Mouse (Mus musculus): ENCODE measurements around the gene Tprn.
"Not testable (repeated sequence)": the region's sequence is repeated elsewhere in the genome, so short reads cannot be mapped to it uniquely, and the experiment has no call there.

Gene Tprn

DNA sequence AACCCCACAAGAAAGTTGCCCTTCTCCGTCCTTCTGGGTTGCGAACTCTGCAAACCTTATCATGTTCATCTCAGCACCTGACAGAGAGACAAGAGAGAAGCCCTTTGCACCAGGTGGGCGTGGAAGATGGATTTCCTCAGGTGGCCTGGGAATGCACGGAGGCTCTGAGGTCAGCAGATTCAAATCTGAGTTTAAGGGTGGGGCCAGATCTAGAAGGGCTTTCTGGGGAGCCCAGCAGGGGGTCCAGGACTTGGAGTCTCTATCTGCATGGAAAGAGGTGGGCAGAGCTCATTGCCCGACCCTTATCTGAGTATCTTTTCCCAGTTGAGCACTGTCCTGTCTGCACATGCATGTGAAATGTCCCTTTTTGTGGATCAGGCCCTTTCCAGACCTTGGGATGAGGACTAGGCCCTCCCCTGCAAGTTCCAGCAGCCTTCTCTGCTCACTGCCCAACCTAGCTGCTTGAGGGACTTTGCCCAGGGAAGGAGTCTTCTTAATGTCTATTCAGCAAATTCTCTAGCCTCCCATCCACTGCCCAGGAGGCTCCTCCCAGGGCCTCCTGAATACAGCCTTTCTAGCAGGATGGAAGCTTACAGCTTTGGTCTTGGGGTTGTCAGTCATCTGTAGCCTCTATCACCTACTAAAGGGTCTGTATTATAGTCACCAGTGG is 27.7 kb upstream of the Tprn start:
- ATAC-seq (ENCODE audit: insufficient number of reproducible peaks, low FRiP score, low TSS enrichment): no peak

GRCm38 (mm10) chr2:25236614-25237013 is 25.8 kb upstream of the Tprn start, which contains the start of gene Rnf224:
TSS of gene Rnf224 (minus strand) at chr2:25236787.
- ATAC-seq (ENCODE audit: insufficient number of reproducible peaks, low FRiP score, low TSS enrichment): no peak

DNA sequence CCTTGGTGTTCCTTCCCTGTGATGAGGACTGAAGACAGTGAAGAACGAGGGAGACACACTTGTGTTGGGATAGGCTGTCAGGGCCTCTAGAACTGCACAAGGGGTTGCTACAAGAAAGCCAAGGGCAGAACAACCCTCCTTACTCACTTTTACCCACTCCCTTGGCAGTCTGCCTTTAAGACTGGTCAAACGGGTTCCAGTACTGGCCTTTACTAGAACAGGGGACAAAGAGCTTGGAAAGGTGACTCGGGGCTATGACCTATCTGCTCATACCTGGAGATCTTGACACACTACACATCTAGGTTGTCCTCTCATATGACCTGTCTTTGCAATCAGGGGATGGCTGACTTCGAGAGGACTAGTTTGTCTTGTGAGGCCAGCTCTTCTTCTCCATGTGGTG is 24.9 kb upstream of the Tprn start:
- ATAC-seq (ENCODE audit: insufficient number of reproducible peaks, low FRiP score, low TSS enrichment): no peak

DNA sequence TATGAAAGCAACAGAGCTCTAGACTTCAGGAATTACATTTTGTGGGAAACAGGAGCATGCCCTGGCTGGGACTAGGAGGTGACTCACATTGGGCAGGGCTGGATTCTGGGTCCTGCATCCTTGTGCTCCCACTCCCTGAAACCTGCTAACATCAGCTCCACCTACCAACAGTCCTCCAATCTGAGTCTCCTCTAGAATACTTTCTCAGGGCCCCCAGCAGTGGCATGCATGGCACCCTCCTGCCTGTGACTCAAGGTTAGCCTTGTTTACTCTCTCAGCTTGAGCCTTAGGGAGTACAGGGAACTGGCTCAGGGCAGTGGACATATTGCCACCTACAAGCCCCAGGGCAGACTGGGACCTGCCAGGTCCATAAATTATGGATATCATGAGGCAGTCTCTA is 24.3 kb upstream of the Tprn start:
- no peak for ATAC-seq (ENCODE audit: insufficient number of reproducible peaks, low FRiP score, low TSS enrichment)

DNA sequence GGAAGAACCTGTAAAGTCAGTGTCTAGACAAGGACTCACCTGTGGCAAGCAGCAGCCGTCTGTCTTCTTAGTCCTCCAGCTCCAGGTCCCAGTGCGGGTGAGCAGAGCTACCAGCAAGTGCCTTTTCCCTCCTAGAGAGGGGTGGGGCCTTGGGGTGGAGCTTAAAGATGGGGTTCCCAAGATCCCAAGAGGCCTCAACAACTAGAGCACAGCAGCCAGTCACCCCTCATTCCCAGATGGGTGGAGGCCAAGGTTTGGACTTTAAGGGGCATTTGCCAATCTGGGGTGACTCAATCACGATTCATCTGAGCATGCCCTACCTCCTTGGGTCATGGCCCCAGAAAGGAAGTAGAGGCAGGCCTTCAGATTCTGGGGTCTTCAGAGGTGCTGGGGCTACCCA is 22.7 kb upstream of the Tprn start:
- no peak for ATAC-seq (ENCODE audit: insufficient number of reproducible peaks, low FRiP score, low TSS enrichment)

- ATAC-seq (ENCODE audit: insufficient number of reproducible peaks, low FRiP score, low TSS enrichment): no peak
Measured at GRCm38 (mm10) chr2:25240310-25240709, 22.1 kb upstream of the Tprn start.

- ATAC-seq (ENCODE audit: insufficient number of reproducible peaks, low FRiP score, low TSS enrichment): peak; percentile 64
Measured at GRCm38 (mm10) chr2:25240723-25241437, 21.5 kb upstream of the Tprn start.

DNA sequence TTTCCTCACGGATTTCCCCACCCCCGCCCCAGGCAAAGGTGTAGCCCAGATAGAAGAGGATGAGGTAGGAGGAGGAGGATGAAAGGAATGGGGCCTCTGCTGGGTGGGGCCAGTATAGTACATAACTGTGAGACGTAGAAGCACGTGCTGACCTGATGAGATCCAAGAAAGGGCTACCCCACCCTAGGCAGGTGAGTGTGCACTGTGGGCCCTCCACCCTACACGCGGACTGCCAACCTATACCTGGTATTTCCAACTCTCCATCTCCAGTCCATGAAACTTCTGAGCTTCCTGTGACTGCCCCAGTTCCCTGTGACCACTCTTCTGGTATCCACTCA is 21.0 kb upstream of the Tprn start:
- ATAC-seq (ENCODE audit: insufficient number of reproducible peaks, low FRiP score, low TSS enrichment): no peak

DNA sequence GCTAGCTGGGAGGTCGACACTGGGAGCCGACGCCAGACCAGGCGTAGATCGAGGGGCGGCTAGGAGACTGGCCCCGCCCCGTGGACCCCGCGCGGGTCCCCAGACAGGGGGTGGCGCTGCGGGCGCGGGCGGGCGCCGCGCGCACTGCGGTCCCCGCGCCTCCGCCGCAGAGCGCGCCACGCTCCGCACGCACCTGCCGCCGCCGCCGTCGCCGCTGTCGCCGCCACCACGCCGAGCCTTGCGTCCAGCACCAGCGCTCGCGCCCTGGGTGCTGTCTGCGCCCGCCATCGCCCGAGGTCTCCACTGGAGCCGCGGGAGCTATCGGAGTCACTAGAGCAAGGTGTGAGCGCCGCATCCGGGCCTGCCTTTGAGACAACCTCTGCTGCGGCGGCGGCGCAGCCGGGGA is 20.3 kb upstream of the Tprn start, which contains the start of the genes Rnf208 and Cysrt1:
Rnf208 (plus strand) TSS at position 155 of the 406 bp plus-strand sequence.
Cysrt1 (minus strand) TSS at position 352 of the 406 bp plus-strand sequence.
- no peak for ATAC-seq (ENCODE audit: insufficient number of reproducible peaks, low FRiP score, low TSS enrichment)

DNA sequence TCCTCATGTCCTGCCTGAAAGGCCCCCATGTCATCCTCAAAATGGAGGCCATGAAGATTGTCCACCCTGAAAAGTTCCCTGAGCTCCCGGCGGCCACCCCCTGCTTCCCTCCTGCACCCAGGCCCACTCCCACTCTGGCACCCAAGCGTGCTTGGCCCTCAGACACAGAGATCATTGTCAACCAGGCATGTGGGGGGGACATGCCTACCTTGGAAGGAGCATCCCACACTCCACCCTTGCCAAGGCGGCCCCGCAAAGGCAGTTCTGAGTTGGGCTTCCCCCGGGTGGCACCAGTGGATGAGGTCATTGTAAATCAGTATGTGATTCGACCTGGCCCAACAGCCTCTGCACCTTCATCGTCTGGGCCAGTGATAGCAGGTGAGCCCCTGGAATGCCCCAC is 19.1 kb upstream of the Tprn start:
- no peak for ATAC-seq (ENCODE audit: insufficient number of reproducible peaks, low FRiP score, low TSS enrichment)

- no peak for ATAC-seq (ENCODE audit: insufficient number of reproducible peaks, low FRiP score, low TSS enrichment)
Measured at GRCm38 (mm10) chr2:25244144-25244543, 18.3 kb upstream of the Tprn start.

DNA sequence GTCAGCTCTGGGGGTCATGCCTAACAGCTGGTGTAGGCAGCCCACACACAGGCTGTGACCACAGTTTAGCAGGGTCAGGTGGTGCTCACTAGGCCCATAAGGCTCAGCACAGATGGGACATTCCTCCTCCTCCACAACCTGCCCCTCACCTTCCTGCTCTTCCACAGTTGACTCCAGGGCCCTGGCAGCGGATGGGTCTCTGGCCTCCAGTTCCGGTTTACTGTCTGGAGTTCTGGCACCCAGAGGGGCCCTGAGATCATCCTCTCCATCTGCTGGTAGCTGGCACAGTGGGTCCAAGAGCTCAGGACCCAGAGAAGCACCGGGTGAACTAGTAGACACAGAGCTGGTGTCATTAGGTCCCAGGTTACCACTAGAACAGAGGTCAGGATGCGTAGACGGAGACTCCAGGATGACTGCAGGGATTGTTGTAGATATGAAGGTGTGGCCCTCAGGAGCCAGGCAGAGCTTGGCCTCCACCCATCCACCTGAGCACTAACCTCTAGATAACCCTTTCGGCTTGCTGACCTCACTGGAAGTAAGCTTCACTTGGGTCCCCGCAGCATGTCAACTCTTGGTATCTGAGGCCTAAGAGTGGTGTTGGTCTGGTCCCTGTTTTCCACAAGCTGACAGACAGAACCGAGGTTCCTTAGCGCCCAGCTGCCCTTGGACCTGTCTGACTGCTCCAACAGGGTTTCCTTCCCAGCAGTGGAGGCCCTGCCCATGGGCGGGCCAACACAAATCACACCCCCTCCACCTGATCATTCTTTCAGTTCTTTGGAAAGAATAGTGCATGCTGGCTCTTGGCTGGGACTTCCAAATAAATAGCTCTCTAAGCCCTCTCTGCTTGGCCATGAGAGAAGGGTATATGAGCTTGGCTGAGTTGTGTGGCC is 16.0 kb upstream of the Tprn start, which contains the start of gene AL732309.1:
AL732309.1 (minus strand) TSS at position 681 of the 890 bp plus-strand sequence.
- peak; percentile 38; the same call in 1 of the 2 replicates for ATAC-seq (ENCODE audit: insufficient number of reproducible peaks, low FRiP score, low TSS enrichment)

GRCm38 (mm10) chr2:25252331-25252730 is 10.1 kb upstream of the Tprn start:
- no peak for ATAC-seq (ENCODE audit: insufficient number of reproducible peaks, low FRiP score, low TSS enrichment)

DNA sequence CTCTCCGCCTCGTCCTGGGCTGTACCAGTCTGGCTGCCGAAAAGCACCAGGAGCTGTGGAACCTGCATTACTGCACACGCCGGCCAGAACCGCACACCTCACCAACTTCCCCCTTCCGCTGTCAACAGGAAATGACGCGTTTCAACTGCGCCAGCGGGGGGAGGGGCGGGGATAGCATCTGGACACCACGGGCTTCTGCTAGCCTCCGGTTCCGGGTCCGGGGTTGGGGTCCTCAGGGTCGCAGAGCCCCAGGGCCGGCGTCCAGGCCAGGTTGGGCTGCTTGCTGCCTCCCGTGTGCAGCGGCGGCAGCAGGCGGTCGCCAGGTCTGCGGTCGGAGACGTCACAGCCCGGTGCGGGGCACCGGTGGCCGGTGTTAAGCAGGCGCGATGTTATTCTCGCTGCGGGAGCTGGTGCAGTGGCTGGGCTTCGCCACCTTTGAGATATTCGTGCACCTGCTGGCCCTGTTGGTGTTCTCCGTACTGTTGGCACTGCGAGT is 7.1 kb upstream of the Tprn start, which contains the start of gene Tmem203:
Tmem203 (plus strand) TSS at position 156 of the 496 bp plus-strand sequence.
- peak; percentile 83; the same call in 1 of the 2 replicates for ATAC-seq (ENCODE audit: insufficient number of reproducible peaks, low FRiP score, low TSS enrichment)

GRCm38 (mm10) chr2:25256443-25257109 is 5.8 kb upstream of the Tprn start:
- ATAC-seq (ENCODE audit: insufficient number of reproducible peaks, low FRiP score, low TSS enrichment): not testable (repeated sequence)

GRCm38 (mm10) chr2:25257250-25257649 is 5.2 kb upstream of the Tprn start:
- not testable (repeated sequence) for ATAC-seq (ENCODE audit: insufficient number of reproducible peaks, low FRiP score, low TSS enrichment)

GRCm38 (mm10) chr2:25258887-25259286 is 3.5 kb upstream of the Tprn start:
- no peak for ATAC-seq (ENCODE audit: insufficient number of reproducible peaks, low FRiP score, low TSS enrichment)

- ATAC-seq (ENCODE audit: insufficient number of reproducible peaks, low FRiP score, low TSS enrichment): no peak
Measured at GRCm38 (mm10) chr2:25261870-25262269, 548 bp upstream of the Tprn start.

- ATAC-seq (ENCODE audit: insufficient number of reproducible peaks, low FRiP score, low TSS enrichment): no peak
Measured at GRCm38 (mm10) chr2:25262795-25263622, 591 bp downstream of the Tprn start.
